Mouse (Mus musculus) gastrocnemius, adult 2 months (tissue): ENCODE data around the gene Eif2b3. TPM values are rescaled to one million over a fixed set of nuclear protein-coding genes. Genes with fewer than 3 reads are reported as not detected.
A peak's percentile ranks its signal among the peaks of the same experiment; 100 is the strongest.

Experiments
- DNase-seq: peaks from one replicate; pipeline ENCODE4 v3.0.0; 2022
- H3K27ac ChIP-seq: fragments of 200-600 bp; 2 replicates; pipeline ENCODE4 v1.8.1; 2022; ENCODE audit warnings: mild to moderate bottlenecking
- H3K4me3 ChIP-seq: fragments of 200-600 bp; 2 replicates; pipeline ENCODE4 v1.8.1; 2022; ENCODE audit warnings: mild to moderate bottlenecking, moderate library complexity
- CTCF ChIP-seq: fragments of 200-600 bp; IDR thresholded peaks from 2 replicates; pipeline ENCODE4 v1.8.1; 2022; ENCODE audit warnings: antibody characterized with exemption, mild to moderate bottlenecking, moderate library complexity
- intact Hi-C: fragments of 180-260 bp; cut with DNase I; formaldehyde crosslinking; loops from one replicate; pipeline ENCODE4 v1.15.1; 2025
- total RNA-seq, 2 experiments: library from RNA; stranded (reverse); gene quantifications; 2 replicates each; pipeline ENCODE4 v1.2.3; 2021

Gene Eif2b3
- total RNA-seq, 2 experiments from 2014 or later, result 22.2 to 23.2 TPM

DNA sequence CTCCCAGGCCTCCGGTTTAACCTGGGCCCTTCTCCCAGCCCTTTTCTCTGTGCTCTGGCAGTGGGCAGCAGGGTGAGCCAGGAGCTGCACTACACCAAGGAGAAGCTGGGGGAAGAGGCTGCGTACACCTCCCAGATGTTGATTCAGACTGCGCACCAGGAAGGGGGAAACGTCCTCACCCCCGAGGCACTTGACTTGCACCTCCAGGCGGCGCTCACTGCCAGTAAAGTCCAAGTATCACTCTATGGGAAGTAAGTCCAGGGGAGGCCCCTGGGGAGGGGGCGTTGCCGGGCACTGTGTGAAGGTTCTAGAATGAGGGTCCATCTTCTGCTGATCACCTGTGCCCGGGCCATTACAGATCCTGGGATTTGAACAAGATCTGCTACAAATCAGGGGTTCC is 85.5 kb downstream of the Eif2b3 start:
- Histone ChIP-seq H3K4me3 (no peak overlapping the region), H3K27ac (no peak overlapping the region)
- TF ChIP-seq CTCF, result no peak
- no peak for DNase-seq
- intact Hi-C loops, result no loop called here

DNA sequence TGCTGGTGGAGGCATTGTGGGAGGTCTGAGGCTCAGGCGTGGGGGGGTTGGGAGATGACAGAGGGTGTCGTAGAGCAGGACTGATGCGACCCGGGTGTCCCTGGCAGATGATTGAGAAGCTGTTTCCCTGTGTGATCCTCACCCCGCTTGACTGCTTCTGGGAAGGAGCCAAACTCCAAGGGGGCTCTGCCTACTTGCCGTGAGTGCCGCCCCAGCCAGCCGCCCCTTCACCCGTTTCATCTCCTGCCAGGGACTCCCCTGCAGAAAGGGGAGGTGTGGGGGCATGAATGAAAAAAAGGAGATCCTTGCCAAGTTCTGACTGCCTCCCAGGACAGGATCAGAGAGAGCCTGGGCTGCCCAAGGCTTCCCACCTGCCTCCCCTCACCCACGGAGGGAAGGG is 85.9 kb downstream of the Eif2b3 start:
- intact Hi-C loops, result no loop called here
- Histone ChIP-seq H3K27ac (no peak overlapping the region), H3K4me3 (no peak overlapping the region)
- TF ChIP-seq CTCF, result no peak
- DNase-seq, result no peak

DNA sequence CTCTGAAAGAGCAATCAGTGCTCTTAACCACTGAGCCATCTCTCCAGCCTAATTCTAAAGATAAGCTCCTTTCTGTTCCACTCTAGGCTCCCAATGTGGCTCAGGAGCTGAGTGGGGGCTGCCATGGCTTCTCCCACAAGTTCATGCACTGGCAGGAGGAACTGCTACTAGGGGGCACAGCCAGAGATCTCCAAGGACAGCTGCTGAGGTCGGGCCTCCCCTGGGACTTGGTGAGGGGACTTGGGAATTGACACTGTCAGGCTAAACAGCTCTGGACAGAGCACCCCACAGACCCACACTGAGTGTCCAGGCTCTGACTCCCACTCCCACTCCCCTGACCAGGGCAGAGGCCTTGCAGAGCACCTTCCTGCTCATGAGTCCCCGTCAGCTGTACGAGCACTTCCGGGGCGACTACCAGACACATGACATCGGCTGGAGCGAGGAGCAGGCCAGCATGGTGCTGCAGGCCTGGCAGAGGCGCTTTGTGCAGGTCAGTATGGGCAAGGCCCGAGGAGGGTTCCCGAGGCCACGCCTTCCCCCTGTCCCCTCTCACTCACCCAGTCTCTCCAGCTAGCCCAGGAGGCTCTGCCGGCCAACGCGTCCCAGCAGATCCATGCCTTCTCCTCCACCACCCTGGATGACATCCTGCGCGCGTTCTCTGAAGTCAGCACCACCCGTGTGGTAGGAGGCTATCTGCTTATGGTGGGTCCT is 88.8 kb downstream of the Eif2b3 start:
- H3K4me3 ChIP-seq, result no peak overlapping the region
- intact Hi-C loops, result no loop called here
- peak; percentile 12 for DNase-seq
- no peak overlapping the region for H3K27ac ChIP-seq
- no peak for TF ChIP-seq CTCF

DNA sequence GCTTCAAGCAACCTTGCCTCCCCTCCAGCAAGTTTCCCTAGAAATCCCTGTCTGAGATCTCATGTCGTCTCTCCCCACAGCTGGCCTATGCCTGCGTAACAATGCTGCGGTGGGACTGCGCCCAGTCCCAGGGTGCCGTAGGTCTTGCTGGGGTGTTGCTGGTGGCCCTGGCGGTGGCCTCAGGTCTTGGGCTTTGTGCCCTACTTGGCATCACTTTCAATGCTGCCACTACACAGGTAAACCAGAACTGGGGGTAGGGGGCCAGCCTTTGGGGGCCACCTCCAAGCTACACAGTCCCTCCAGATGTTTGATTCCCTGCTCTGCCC is 89.3 kb downstream of the Eif2b3 start:
- H3K4me3 ChIP-seq, result no peak overlapping the region
- H3K27ac ChIP-seq, result no peak overlapping the region
- peak; percentile 6 for DNase-seq
- no peak for TF ChIP-seq CTCF
- intact Hi-C loops, result no loop called here

DNA sequence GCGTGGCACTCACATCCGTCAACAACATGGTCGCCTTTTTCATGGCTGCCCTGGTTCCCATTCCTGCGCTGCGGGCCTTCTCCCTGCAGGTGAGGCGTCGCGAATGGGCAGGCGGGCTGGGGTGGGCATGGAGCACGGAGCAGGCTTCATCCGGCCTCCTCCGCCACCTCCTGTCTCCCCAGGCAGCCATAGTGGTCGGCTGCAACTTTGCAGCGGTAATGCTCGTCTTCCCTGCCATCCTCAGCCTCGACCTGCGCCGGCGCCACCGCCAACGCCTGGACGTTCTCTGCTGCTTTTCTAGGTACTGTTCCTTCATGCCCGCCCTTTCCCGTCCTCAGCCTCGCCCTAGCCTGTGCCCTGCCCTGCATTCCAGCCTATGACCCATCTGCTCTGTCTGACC is 90.1 kb downstream of the Eif2b3 start:
- Histone ChIP-seq H3K4me3 (no peak overlapping the region), H3K27ac (no peak overlapping the region)
- intact Hi-C loops, result no loop called here
- DNase-seq, result peak; percentile 11
- TF ChIP-seq CTCF, result no peak

DNA sequence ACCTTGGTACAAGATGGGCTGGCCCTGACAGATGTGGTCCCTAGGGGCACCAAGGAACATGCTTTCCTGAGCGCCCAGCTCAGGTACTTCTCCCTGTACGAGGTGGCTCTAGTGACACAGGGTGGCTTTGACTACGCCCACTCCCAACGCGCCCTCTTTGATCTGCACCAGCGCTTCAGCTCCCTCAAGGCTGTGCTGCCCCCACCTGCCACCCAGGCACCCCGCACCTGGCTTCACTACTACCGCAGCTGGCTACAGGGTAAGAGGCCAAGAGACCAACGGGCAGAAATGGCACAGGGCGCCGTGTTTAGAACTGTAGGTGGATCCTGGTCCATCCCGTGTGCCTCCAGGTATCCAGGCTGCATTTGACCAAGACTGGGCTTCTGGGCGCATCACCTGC is 91.0 kb downstream of the Eif2b3 start:
- intact Hi-C loops, result no loop called here
- TF ChIP-seq CTCF, result no peak
- DNase-seq, result no peak

DNA sequence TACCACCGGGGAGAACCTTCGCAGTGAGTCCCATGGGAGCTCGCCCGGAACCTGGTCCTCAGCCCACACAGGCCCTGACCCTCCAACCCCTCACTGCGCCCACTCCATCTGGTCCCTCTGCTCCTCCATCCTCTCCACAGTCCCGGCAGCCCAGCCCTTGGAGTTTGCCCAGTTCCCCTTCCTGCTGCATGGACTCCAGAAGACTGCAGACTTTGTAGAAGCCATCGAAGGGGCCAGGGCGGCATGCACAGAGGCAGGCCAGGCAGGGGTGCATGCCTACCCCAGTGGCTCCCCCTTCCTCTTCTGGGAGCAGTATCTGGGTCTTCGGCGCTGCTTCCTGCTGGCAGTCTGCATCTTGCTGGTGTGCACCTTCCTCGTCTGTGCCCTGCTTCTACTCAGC is 91.8 kb downstream of the Eif2b3 start:
- intact Hi-C loops, result no loop called here
- no peak for TF ChIP-seq CTCF
- H3K27ac ChIP-seq, result no peak overlapping the region
- DNase-seq, result no peak
- H3K4me3 ChIP-seq, result no peak overlapping the region

More for the DNA sequence above, 91.0 kb downstream of the Eif2b3 start:
- no peak overlapping the region for H3K4me3 ChIP-seq
- no peak overlapping the region for H3K27ac ChIP-seq

DNA sequence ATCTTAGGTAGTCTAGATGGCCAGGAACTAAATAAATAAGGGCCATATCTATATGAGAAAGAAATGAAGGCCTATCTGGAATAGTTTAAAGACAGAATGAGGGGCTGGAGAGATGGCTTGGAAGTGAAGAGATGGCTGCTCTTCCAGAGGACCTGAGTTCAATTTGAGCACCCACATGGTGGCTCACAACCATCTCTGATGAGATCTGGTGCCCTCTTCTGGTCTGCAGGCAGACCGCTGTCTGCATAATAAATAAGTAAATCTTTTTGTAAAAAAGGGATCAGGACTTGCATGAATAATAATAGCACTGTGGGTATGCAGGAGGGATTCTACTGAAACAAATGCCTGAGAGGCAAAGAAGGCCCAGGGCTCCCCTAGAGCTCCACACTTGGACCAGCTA is 94.0 kb downstream of the Eif2b3 start:
- Histone ChIP-seq H3K4me3 (no peak overlapping the region), H3K27ac (no peak overlapping the region)
- TF ChIP-seq CTCF, result no peak
- intact Hi-C loops, result no loop called here
- DNase-seq, result no peak

DNA sequence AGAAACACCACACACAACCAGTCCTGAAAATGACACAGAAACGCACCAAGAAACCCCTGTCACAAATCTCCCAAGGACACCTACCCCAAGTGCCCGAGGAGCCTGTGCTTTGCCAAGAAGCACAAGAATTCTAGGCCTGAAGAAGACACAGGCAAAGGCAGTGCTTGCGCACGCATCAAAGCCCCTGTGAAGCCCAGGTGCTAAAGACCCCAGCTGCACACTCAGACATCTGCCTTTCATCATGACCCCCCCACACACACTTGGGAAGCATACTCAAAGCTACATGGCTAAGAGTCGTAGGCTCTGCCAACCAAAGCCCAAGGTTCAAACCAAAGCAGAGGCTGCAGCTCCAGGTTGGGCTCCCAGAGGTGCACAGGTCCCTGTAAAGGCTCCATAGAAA is 96.4 kb downstream of the Eif2b3 start:
- intact Hi-C loops, result no loop called here
- DNase-seq, result no peak
- Histone ChIP-seq H3K27ac (no peak overlapping the region), H3K4me3 (no peak overlapping the region)
- TF ChIP-seq CTCF, result no peak

DNA sequence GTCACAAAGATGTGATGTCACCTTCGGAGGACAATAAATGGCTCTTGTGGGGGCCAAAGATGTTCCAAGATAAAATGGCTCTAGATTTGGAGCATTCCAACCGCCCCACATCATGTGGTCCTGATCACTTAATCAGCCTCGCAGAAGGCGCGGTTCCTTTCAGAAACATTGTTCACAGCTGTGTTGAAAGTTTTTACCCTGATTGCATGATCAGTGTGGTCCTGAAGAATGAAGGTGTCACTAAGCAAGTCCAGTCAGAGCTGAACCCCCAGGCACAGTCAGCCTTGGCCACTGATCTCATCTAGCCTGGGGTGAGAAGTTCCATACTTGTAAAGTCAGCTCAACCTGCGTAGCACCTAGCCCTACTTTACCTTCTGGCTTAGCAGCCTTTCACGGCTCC is 98.7 kb downstream of the Eif2b3 start:
- no peak overlapping the region for H3K4me3 ChIP-seq
- DNase-seq, result no peak
- no peak overlapping the region for H3K27ac ChIP-seq
- TF ChIP-seq CTCF, result no peak
- intact Hi-C loops, result no loop called here

DNA sequence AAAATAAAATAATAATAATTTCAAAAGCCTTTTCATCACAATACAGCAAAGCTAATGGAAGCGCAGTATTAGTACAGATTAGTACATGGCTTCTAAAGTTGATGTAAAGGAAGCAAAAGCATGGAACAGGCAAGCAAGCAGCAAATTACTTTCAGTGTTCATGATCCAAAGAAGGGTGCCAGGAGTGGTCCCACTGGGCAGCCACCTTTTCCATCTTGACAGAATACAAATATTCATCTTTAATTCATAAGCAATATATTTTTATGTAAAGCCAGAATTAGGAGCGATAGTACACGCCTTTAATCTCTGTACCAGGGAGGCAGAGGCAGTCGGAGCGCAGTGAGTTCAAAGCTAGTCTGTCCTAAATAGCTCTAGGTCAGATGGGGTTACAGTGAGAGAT is 100.4 kb downstream of the Eif2b3 start:
- H3K4me3 ChIP-seq, result peak overlapping the region; percentile 83
- H3K27ac ChIP-seq, result peak overlapping the region; percentile 92
- TF ChIP-seq CTCF, result no peak
- intact Hi-C loops, result loop anchor here (5.0 kb wide), 2 partner anchors 102 to 117 kb away; partner anchors contain the start of gene Eif2b3
- DNase-seq, result no peak

DNA sequence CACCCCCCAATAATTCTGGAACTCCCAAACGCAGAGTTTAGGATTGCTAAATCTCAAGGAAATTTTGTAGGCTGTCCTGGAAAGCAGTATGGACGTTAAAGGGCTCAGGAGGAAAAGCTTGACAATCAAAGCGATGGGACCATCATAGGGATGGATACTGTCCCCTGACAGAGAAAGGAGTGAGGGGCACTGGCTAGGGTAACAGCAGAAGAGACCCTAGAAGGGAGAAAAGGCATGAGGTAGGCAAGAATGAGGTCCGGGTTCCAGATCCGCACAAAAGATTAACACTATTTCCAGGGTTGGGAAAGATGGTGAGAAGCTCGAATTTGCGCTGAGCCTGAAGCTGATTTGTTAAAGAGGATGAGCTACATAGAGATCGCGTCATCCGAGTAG is 100.8 kb downstream of the Eif2b3 start:
- no peak for TF ChIP-seq CTCF
- intact Hi-C loops, result loop anchor here (5.0 kb wide), 2 partner anchors 103 to 118 kb away; partner anchors contain the start of gene Eif2b3
- peak overlapping the region; percentile 83 for H3K4me3 ChIP-seq
- peak overlapping the region; percentile 92 for H3K27ac ChIP-seq
- no peak for DNase-seq

DNA sequence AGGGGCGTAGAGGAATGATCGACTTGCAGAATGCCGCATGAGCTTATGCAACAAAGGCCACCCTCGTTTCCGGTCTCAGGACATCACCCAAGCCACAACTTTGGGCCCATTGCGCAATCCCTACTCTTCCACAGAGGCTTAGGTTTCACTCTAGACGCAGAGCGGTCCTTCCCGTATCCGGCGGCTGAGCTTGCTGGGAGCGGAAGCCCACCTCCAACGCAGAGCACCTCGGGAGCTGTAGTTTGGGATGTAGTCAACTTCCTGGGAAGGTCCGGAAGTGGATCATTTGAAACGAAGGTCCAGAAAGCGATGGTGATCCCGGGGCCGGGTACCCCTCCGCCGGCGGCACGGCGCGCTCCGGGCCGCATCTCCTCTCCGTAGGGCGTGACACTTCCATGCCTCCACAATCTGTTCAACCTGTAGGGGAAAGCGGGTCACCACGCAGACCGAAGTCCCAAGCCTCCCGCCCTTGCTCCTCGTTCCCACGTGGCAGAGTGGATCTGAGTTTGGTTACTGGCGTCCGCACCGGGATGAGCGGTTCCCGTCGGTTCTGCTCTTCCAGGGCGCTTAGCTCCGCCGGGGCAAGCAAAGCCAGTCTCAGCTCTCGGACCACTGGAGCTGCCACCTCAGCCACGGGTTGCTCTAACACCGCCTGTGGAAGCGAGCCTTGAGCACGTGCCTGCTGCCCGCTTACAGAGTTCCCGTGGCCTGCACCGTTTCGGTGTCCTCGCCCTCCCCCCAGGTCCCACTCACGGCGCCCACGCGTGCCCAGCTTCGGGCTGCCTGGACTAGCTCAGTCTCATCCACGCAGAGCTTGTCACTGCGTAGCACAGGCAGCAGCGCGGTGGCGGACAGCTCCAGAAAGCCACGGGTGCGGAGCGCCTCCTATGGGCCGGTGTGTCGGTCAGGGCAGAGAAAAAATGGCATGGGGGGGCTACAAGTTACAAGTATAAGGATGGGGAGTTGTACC is 101.5 kb downstream of the Eif2b3 start:
- peak; percentile 97 for DNase-seq
- peak; percentile 88 for TF ChIP-seq CTCF
- Histone ChIP-seq H3K4me3 (peak overlapping the region; percentile 83), H3K27ac (peak overlapping the region; percentile 92)
- intact Hi-C loops, result loop anchor here (5.0 kb wide), 2 partner anchors 103 to 118 kb away; partner anchors contain the start of gene Eif2b3
